ENCODE assay signal across 24 mouse cellular contexts in the genomic region with DNA sequence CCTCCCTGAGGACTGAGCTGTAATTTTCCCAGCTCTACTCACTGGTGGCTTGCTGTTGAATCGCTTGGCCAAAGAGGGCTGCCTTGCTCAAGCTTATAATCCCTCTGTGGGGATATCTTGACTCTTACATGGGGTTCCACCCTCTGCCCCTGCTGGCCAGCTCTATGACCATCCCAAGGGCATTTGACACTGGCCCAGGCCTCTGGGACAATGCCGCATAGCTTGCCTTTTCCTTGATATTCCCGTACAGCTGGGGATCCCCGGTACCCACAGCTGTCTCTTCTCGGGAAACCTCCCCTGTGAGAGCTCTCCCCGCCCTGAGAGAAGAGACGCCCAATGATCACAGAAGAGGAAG.
DNase-seq lines count a peak whose midpoint lies in the region; ATAC-seq lines count a peak whose summit lies in the region.
"Had no signal": no experiment of that assay in that cellular context is flagged by ENCODE, and none has a peak within 500 bp of the region (broad histone marks: within the 10 kb centered on the region; RNA-seq: fewer than 3 reads in every experiment).

No protein-coding gene starts in this region.

- peak overlapping the region; percentile 2; the same call in 1 of the 2 replicates for H3K27ac ChIP-seq in hindbrain, embryonic 10.5 days
- H3K27ac ChIP-seq in hindbrain, embryonic 16.5 days (ENCODE audit: low read depth, low read length), result no peak overlapping the region
- H3K27ac ChIP-seq: embryonic facial prominence, embryonic 10.5 days; embryonic facial prominence, embryonic 15.5 days; forebrain, embryonic 13.5 days; hindbrain, embryonic 15.5 days; kidney, embryonic 15.5 days; left cerebral cortex, adult 2 months; liver, embryonic 12.5 days; midbrain, embryonic 10.5 days; midbrain, embryonic 15.5 days; neural tube, embryonic 15.5 days; stomach, postnatal 0 days had no signal

- H3K4me1 ChIP-seq in hindbrain, embryonic 10.5 days (replicated peaks), result peaks cover 46% of the 10 kb centered on the region
- H3K4me1 ChIP-seq in hindbrain, embryonic 16.5 days (ENCODE audit: control insufficient read depth, insufficient read depth, low read depth, low read length), result peaks cover 10% of the 10 kb centered on the region
- H3K4me1 ChIP-seq: liver, embryonic 12.5 days had no signal

- H3K9me3 ChIP-seq in hindbrain, embryonic 10.5 days, result no peaks in the 10 kb centered on the region
- no peaks in the 10 kb centered on the region for H3K9me3 ChIP-seq in hindbrain, embryonic 16.5 days (ENCODE audit: control insufficient read depth, low read length)
- H3K9me3 ChIP-seq: embryonic facial prominence, embryonic 10.5 days; embryonic facial prominence, embryonic 15.5 days; forebrain, embryonic 13.5 days; hindbrain, embryonic 15.5 days; kidney, embryonic 15.5 days; liver, embryonic 12.5 days; midbrain, embryonic 10.5 days; midbrain, embryonic 15.5 days; neural tube, embryonic 15.5 days had no signal

- no peak overlapping the region for H3K9ac ChIP-seq in hindbrain, embryonic 16.5 days (ENCODE audit: low read depth, low read length)
- H3K9ac ChIP-seq: embryonic facial prominence, embryonic 15.5 days; forebrain, embryonic 13.5 days; hindbrain, embryonic 15.5 days; kidney, embryonic 15.5 days; liver, embryonic 12.5 days; midbrain, embryonic 15.5 days; neural tube, embryonic 15.5 days had no signal

- no peaks in the 10 kb centered on the region for H3K27me3 ChIP-seq in hindbrain, embryonic 10.5 days (ENCODE audit: insufficient read depth, poor library complexity, severe bottlenecking)
- H3K27me3 ChIP-seq in hindbrain, embryonic 16.5 days (replicated peaks; ENCODE audit: control insufficient read depth, insufficient read depth, low read length), result no peaks in the 10 kb centered on the region
- H3K27me3 ChIP-seq: embryonic facial prominence, embryonic 15.5 days; forebrain, embryonic 13.5 days; hindbrain, embryonic 15.5 days; liver, embryonic 12.5 days; midbrain, embryonic 15.5 days; neural tube, embryonic 15.5 days had no signal

- H3K36me3 ChIP-seq in hindbrain, embryonic 10.5 days, result no peaks in the 10 kb centered on the region
- H3K36me3 ChIP-seq in hindbrain, embryonic 16.5 days (ENCODE audit: control insufficient read depth, insufficient read depth, low read length), result no peaks in the 10 kb centered on the region
- H3K36me3 ChIP-seq: embryonic facial prominence, embryonic 10.5 days; embryonic facial prominence, embryonic 15.5 days; hindbrain, embryonic 15.5 days; kidney, embryonic 15.5 days; liver, embryonic 12.5 days; midbrain, embryonic 10.5 days; midbrain, embryonic 15.5 days; neural tube, embryonic 15.5 days had no signal

- no peak for ATAC-seq in hindbrain, embryonic 16.5 days
- ATAC-seq: forebrain, embryonic 13.5 days; liver, embryonic 12.5 days; midbrain, embryonic 15.5 days had no signal

- peak; percentile 71 for DNase-seq in adrenal gland, postnatal 14 days
- no peak for DNase-seq in adrenal gland, adult 18-20 months (ENCODE audit: low spot score in 2 of 2)
- no peak for DNase-seq in hindbrain, embryonic 10.5 days (ENCODE audit: low spot score)
- DNase-seq in ovary, postnatal 36 days (ENCODE audit: low spot score), result peak; percentile 11
- DNase-seq in ovary, postnatal 10 days (ENCODE audit: low spot score), result no peak
- DNase-seq in MN1 (ENCODE audit: low spot score), result no peak
- DNase-seq: cerebellum, postnatal 14 days; gastrocnemius, postnatal 14 days; kidney, adult 18-20 months; kidney, postnatal 25 days; right cerebral cortex, adult 18-20 months had no signal

- 89% methylated on average over 7 of the region's 7 CpGs for WGBS in hindbrain, embryonic 10.5 days
- 79% methylated on average over 7 of the region's 7 CpGs for WGBS in hindbrain, embryonic 16.5 days

- H3K4me2 ChIP-seq in hindbrain, embryonic 16.5 days (ENCODE audit: low read length), result no peak overlapping the region
- H3K4me2 ChIP-seq: embryonic facial prominence, embryonic 15.5 days; forebrain, embryonic 13.5 days; heart, embryonic 11.5 days; hindbrain, embryonic 15.5 days; kidney, embryonic 15.5 days; liver, embryonic 12.5 days; midbrain, embryonic 15.5 days; neural tube, embryonic 15.5 days had no signal

- H3K4me3 ChIP-seq in hindbrain, embryonic 10.5 days, result no peak overlapping the region
- no peak overlapping the region for H3K4me3 ChIP-seq in hindbrain, embryonic 16.5 days (ENCODE audit: low read length)
- H3K4me3 ChIP-seq: embryonic facial prominence, embryonic 10.5 days; embryonic facial prominence, embryonic 15.5 days; forebrain, embryonic 13.5 days; hindbrain, embryonic 15.5 days; kidney, embryonic 15.5 days; left cerebral cortex, adult 2 months; liver, embryonic 12.5 days; midbrain, embryonic 10.5 days; midbrain, embryonic 15.5 days; neural tube, embryonic 15.5 days had no signal

Comparison
In these comparisons a context has a peak if more than half of its experiments do, and no peak if none do; other contexts are left out.
1. DNase-seq: peak in adrenal gland, postnatal 14 days (single experiment) and ovary, postnatal 36 days (single experiment); none in adrenal gland, adult 18-20 months (0 of 2), hindbrain, embryonic 10.5 days (single experiment), ovary, postnatal 10 days (single experiment) and MN1 (single experiment).